Mouse (Mus musculus) embryonic facial prominence, embryonic 12.5 days (tissue): ENCODE results near the gene Abcc8. TPM values are rescaled to one million over a fixed set of nuclear protein-coding genes. Genes with fewer than 3 reads are reported as not detected.

Experiments used
- ATAC-seq: fragments of 200-750 bp; cut with Nextera tagmentation; 2 replicates; pipeline ENCODE4 v1.8.0; 2017; ENCODE audit not compliant: insufficient number of reproducible peaks, insufficient read depth, low FRiP score, low TSS enrichment
- H3K27ac ChIP-seq: fragments of 300-500 bp; sonication (generic); 2 replicates; pipeline ENCODE4 v1.5.1; 2016; ENCODE audit warnings: mild to moderate bottlenecking
- H3K27me3 ChIP-seq: fragments of 300-500 bp; sonication (generic); 2 replicates; pipeline ENCODE4 v1.6.1; 2016; ENCODE audit warnings: mild to moderate bottlenecking, moderate library complexity
- H3K36me3 ChIP-seq: fragments of 300-500 bp; sonication (generic); 2 replicates; pipeline ENCODE4 v1.6.1; 2016; ENCODE audit warnings: mild to moderate bottlenecking
- H3K4me1 ChIP-seq: fragments of 300-500 bp; sonication (generic); 2 replicates; pipeline ENCODE4 v1.6.1; 2016
- H3K4me2 ChIP-seq: fragments of 300-500 bp; sonication (generic); replicated peaks from 2 replicates; pipeline ENCODE4 v1.6.1; 2016; ENCODE audit warnings: mild to moderate bottlenecking, moderate library complexity
- H3K4me3 ChIP-seq: fragments of 300-500 bp; sonication (generic); 2 replicates; pipeline ENCODE4 v1.5.1; 2016; ENCODE audit warnings: mild to moderate bottlenecking
- H3K9ac ChIP-seq: fragments of 300-500 bp; sonication (generic); 2 replicates; pipeline ENCODE4 v1.6.1; 2016; ENCODE audit warnings: mild to moderate bottlenecking, moderate library complexity
- H3K9me3 ChIP-seq: fragments of 300-500 bp; sonication (generic); 2 replicates; pipeline ENCODE4 v1.6.1; 2016; ENCODE audit warnings: mild to moderate bottlenecking, moderate library complexity
- WGBS: fragments of 180-500 bp; shearing (Covaris S2); methylation state at CpG from one replicate; pipeline ENCODE4 v1.1.7; 2016; 5-methylcytosine and 5-hydroxymethylcytosine counted together
- polyA plus RNA-seq: library from polyadenylated mRNA; unstranded; fragments of >200 nt; fragmentation: Nextera tagmentation; extraction: Ambion mirVana; gene quantifications from 2 replicates; pipeline ENCODE4 v1.2.1, GENCODE M21; 2016

Abcc8 gene
- polyA plus RNA-seq, 1 experiment from 2014 or later, result 0.93 TPM

DNA sequence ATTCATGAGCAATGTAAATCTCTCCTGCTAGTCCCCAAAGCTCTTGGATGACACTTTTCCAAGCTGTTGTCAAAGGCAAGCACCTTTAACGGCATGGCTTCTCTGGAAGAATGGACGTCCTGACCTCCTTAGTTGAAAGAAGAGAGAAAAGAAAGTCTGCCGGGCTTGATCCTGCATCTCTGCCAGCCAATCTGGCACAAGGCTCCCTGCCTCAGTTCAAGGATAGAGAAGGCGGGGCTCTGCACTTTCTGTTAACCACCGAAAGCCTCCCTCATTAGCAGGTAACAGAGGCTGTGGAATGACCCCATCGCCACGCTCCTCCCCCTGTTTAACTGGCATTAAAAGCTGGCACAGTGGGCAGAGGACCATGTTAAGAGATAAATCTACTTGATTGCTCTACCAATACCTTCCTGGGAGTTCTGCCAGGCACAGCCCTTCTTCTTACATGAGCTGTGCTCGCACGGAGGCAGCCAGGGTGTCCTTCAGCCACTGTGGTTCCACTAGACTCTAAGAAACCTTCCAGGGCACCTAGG, 26.9 kb downstream of the Abcc8 start:
- Histone ChIP-seq H3K4me2 (no peak overlapping the region), H3K9me3 (no peaks in the 10 kb centered on the region), H3K36me3 (no peaks in the 10 kb centered on the region), H3K27me3 (no peaks in the 10 kb centered on the region), H3K9ac (no peak overlapping the region), H3K4me3 (no peak overlapping the region), H3K4me1 (no peaks in the 10 kb centered on the region), H3K27ac (no peak overlapping the region)
- WGBS, result 70% methylated on average over 9 of the region's 9 CpGs
- no peak for ATAC-seq

DNA sequence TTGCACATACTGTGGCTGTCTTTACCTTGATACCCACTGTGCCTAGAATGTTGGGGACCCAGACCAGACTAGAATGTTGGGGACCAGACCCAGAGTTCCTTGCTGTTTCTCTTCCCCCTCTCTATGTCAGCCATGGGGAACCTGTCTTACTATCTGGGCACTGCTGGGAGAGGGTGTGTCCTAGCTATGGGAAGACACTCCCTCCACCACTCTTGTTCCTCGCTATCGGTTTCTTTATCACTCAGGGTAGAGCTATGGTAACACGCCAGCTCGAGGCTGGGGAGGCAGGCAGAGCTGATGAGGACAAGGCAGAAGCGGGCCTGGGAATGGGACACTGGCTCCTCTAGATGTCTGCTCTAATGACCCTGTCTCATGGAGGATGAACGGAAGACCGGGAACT, 32.4 kb downstream of the Abcc8 start:
- no peak overlapping the region for H3K4me3 ChIP-seq
- no peaks in the 10 kb centered on the region for H3K27me3 ChIP-seq
- WGBS, result 88% methylated on average over 7 of the region's 7 CpGs
- no peaks in the 10 kb centered on the region for H3K36me3 ChIP-seq
- no peaks in the 10 kb centered on the region for H3K4me1 ChIP-seq
- ATAC-seq, result no peak; the same call in 1 of the 2 replicates
- H3K9ac ChIP-seq, result no peak overlapping the region
- no peak overlapping the region for H3K27ac ChIP-seq
- H3K9me3 ChIP-seq, result no peaks in the 10 kb centered on the region
- H3K4me2 ChIP-seq, result no peak overlapping the region

DNA sequence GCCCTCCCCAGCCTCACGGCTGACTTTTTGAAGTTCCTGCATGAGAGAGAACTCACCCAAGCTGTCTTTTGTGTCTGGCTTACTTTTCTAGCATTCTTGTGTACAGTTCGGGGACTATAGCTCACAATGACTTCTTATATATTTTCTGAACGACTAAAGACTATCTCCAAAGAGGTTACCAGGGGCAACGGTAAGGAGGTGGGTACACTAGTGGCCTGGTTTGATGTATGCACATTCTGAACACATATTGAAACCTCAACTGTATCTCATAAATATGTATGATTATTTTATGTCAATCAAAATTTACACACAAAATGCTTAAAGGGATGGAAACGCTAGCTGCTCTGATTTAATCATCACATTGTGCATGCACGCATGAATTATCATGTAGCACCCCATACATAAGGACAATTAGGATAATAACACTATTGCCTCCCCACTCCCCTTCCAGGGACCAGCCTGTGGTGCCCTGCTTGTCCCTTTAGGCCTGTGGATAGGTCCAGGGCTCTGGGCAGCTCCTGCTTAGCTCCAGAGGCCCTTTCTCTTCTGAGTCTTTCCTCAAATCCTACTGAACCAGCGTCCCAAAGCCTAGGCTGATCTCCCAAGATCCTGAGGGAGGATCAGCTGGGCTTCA, 33.0 kb downstream of the Abcc8 start:
- Histone ChIP-seq H3K4me3 (no peak overlapping the region), H3K36me3 (no peaks in the 10 kb centered on the region), H3K9ac (no peak overlapping the region), H3K27me3 (no peaks in the 10 kb centered on the region), H3K4me2 (no peak overlapping the region), H3K4me1 (no peaks in the 10 kb centered on the region), H3K27ac (no peak overlapping the region), H3K9me3 (no peaks in the 10 kb centered on the region)
- 83% methylated on average over 7 of the region's 7 CpGs for WGBS
- no peak for ATAC-seq

DNA sequence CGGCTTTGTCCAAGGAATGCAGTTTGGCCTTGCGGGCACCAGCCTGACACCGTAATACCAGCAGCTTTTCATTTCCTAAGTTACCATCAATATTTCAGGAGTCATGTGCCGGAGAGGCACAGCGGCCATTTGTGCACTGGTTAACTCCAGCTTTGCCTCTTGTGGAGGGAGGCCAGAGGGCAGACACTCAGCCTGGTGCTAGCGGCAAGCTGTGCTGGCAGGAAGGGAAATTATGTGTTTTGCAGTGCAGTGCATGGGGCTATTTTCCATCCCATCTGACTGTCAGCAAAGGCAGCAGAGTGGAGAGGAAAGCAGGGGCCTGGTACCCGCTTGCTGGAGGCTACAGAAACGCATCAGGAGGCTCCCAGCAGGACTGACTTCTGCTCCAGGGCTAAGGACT, 35.8 kb downstream of the Abcc8 start:
- H3K4me1 ChIP-seq, result no peaks in the 10 kb centered on the region
- H3K9me3 ChIP-seq, result no peaks in the 10 kb centered on the region
- no peak overlapping the region for H3K27ac ChIP-seq
- ATAC-seq, result no peak
- WGBS, result 83% methylated on average over 8 of the region's 8 CpGs
- no peak overlapping the region for H3K9ac ChIP-seq
- no peak overlapping the region for H3K4me2 ChIP-seq
- no peak overlapping the region for H3K4me3 ChIP-seq
- H3K36me3 ChIP-seq, result no peaks in the 10 kb centered on the region
- H3K27me3 ChIP-seq, result no peaks in the 10 kb centered on the region

DNA sequence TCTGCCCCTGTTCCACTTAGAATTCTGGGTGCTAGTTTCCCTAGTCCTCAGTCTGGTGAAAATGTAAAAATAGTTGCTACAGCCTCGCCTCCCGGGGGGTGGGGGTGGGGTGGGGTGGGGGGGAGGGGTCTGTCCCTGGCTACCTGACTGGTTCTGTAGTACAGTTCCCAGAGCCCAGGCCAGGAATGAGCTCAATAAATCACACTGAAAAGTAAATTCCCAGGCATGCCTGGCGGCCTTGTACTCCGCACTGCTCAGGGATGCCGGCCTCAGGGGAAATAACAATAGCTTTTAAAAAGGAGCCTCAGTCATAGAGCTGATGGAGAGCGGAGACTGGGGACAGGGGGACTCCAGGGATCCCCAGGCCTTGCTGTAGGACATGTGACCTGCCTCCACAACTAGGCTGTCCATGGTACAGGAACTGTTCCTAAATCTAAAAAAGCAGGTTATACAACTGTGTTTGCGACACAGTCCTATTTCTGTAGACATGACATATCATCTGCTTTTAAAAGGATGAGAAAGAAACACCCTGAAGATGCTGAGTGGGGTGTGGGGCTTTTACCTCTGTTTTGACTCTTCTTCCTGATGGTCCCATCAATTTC, 41.4 kb downstream of the Abcc8 start:
- no peak overlapping the region for H3K9ac ChIP-seq
- ATAC-seq, result no peak
- no peaks in the 10 kb centered on the region for H3K9me3 ChIP-seq
- no peak overlapping the region for H3K27ac ChIP-seq
- H3K27me3 ChIP-seq, result no peaks in the 10 kb centered on the region
- H3K36me3 ChIP-seq, result no peaks in the 10 kb centered on the region
- WGBS, result 46% methylated on average over 7 of the region's 7 CpGs
- H3K4me2 ChIP-seq, result no peak overlapping the region
- H3K4me1 ChIP-seq, result peaks cover 11% of the 10 kb centered on the region
- no peak overlapping the region for H3K4me3 ChIP-seq

DNA sequence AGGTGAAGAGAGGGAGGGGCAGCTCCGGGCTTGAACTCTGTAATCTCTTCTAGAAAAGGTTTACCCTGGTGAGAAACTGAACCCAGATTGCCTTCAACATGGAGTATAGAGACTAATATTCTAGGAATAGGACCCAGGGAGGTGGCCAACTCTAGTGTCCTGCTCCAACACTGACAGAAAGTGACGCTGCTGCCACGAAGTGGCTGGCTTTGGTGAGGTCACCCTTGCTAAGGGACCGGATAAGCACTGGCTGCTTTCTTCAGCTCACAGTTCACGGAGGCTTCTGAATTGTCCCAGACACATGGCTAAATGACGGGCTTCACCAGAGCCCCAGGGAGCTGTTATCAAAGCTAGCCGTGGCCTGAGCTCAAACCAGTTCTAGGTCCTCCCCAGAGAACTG, 46.0 kb downstream of the Abcc8 start:
- Histone ChIP-seq H3K27ac (no peak overlapping the region), H3K27me3 (no peaks in the 10 kb centered on the region; the same call in 1 of the 2 replicates), H3K36me3 (no peaks in the 10 kb centered on the region), H3K4me2 (0 out of 2 replicates have a peak overlapping the region, but pooled peaks have one; percentile 28), H3K9me3 (no peaks in the 10 kb centered on the region), H3K4me1 (peaks cover 20% of the 10 kb centered on the region), H3K4me3 (no peak overlapping the region), H3K9ac (no peak overlapping the region)
- no peak for ATAC-seq
- 29% methylated on average over 7 of the region's 7 CpGs for WGBS

DNA sequence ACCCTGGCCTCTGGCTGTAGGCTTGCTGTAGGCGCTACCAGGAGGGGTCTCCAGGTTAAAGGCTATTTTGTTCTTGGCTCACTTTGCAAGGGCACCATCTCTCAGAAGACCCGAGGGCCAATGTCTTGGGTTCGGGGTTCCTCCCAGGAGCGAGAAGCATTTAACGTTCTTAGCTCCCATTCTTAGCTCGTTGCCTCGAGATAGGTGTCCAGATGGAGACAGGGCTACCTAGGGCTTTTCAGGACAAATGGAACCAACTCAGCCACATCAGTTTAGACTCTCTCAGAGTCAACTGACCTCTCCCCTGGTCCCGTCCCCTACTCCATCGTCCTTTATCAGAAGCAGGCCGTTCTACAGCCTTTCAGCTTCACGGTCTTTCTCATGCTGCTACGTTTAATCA, 47.6 kb downstream of the Abcc8 start:
- WGBS, result 87% methylated on average over 12 of the region's 12 CpGs
- H3K27me3 ChIP-seq, result no peaks in the 10 kb centered on the region; the same call in 1 of the 2 replicates
- no peak for ATAC-seq
- no peak overlapping the region for H3K27ac ChIP-seq
- no peaks in the 10 kb centered on the region for H3K36me3 ChIP-seq
- no peak overlapping the region for H3K4me3 ChIP-seq
- no peak overlapping the region for H3K9ac ChIP-seq
- no peaks in the 10 kb centered on the region for H3K9me3 ChIP-seq
- H3K4me2 ChIP-seq, result no peak overlapping the region
- peaks cover 20% of the 10 kb centered on the region for H3K4me1 ChIP-seq

DNA sequence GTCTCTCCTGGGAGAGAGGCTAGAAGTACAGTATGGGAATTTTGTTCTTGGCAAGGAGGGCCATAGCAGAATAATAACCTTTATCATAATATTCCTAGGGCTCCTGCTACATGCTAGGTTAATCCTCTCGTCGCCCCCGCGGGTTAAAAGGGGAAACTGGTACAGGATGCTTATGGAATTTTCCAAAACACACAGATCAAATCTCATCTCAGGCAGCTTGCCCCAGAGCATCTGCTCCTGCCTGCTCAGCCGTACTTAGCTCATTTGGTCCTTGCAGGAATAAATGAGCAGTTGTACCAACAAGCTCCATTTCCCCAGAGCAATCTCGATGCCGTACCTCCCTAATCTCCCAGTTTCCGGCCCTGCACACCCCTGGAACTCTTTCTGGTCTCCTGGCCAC, 48.0 kb downstream of the Abcc8 start:
- H3K27ac ChIP-seq, result no peak overlapping the region
- H3K4me2 ChIP-seq, result no peak overlapping the region
- H3K4me1 ChIP-seq, result peaks cover 20% of the 10 kb centered on the region
- no peaks in the 10 kb centered on the region for H3K36me3 ChIP-seq
- 45% methylated on average over 8 of the region's 8 CpGs for WGBS
- H3K9me3 ChIP-seq, result no peaks in the 10 kb centered on the region
- no peak overlapping the region for H3K9ac ChIP-seq
- no peak overlapping the region for H3K4me3 ChIP-seq
- ATAC-seq, result no peak
- H3K27me3 ChIP-seq, result no peaks in the 10 kb centered on the region; the same call in 1 of the 2 replicates

DNA sequence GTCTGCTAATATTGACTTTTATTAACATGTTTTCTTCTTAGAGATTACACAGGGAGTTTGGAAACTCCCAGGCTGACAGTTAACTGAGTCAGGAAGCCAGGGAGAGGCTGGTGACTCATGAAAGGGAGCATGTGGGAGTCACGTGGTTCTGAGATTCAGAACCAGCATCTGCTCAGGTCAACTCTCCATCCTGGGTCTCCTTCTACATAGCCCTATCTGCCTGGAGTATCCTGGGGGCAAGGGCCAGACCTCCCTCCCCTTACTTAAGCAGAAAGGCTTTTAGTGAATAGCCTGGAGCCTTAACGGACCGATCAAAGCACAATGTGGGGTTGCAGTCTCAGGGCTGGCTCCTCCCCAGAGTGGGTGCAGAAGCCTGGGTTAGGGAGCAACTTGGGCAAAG, 48.6 kb downstream of the Abcc8 start:
- ATAC-seq, result no peak
- 18% methylated on average over 3 of the region's 3 CpGs for WGBS
- Histone ChIP-seq H3K9ac (no peak overlapping the region), H3K36me3 (no peaks in the 10 kb centered on the region), H3K4me3 (no peak overlapping the region), H3K27me3 (no peaks in the 10 kb centered on the region; the same call in 1 of the 2 replicates), H3K27ac (no peak overlapping the region), H3K4me2 (no peak overlapping the region), H3K9me3 (no peaks in the 10 kb centered on the region), H3K4me1 (peaks cover 20% of the 10 kb centered on the region)

DNA sequence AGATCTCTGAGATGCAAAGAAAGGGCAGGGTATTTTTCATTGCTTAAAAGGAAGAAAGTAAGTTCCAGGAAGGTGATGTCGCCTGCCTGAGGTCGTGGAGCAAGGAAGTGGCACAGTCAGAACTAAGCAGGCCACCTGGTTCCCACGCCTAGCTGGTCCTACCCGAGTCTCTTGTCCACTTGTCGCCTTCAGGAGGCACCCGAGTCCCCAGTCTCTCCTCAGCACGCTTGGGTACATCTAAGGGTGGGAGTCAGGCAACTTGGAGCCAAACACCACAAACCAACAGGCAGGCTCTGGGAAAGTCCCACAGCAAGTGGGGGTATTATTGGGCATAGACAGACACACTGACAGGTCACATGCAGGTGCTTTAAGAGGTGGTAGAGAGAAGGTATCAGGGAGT, 49.1 kb downstream of the Abcc8 start:
- H3K9me3 ChIP-seq, result no peaks in the 10 kb centered on the region
- H3K27me3 ChIP-seq, result no peaks in the 10 kb centered on the region; the same call in 1 of the 2 replicates
- no peak overlapping the region for H3K4me3 ChIP-seq
- H3K9ac ChIP-seq, result no peak overlapping the region
- no peak for ATAC-seq
- H3K4me2 ChIP-seq, result no peak overlapping the region
- no peaks in the 10 kb centered on the region for H3K36me3 ChIP-seq
- whole genome bisulfite sequencing, result 72% methylated on average over 7 of the region's 7 CpGs
- H3K27ac ChIP-seq, result no peak overlapping the region
- peaks cover 20% of the 10 kb centered on the region for H3K4me1 ChIP-seq

DNA sequence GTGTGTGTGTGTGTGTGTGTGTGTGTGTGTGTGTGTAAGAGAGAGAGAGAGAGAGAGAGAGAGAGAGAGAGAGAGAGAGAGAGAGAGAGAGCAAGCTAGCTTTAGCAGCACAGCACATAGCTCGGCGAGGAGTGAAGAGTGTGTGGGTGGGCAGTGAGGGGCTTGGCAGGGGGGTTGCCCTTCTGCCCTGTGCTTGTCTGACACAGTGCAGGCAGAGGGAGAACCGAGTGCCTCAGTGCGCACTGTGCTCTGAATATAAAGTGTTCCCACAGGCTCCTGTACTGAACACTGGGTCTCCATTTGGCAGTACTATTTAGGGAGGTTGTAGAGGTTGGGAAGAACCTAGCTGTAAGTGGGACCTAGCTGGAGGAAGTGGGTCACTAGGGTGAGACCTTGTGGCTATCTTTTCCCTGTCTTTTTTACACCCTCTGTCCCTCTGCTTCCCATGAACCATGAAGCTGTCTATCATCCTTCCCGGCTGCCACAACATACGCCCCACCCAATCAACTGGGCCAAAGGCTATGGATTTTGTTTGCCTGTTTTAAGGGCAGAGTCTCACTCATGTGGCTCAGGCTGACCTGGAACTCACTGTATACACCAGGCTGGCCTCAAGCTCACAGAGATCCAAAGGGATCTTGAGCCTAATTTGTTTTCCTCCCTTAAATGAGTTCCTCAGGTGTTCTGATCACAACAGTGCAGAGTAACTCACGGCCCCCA, 50.2 kb downstream of the Abcc8 start:
- Histone ChIP-seq H3K4me1 (peaks cover 18% of the 10 kb centered on the region), H3K27ac (no peak overlapping the region), H3K9me3 (no peaks in the 10 kb centered on the region), H3K9ac (no peak overlapping the region), H3K4me2 (no peak overlapping the region), H3K36me3 (no peaks in the 10 kb centered on the region), H3K4me3 (no peak overlapping the region), H3K27me3 (no peaks in the 10 kb centered on the region; the same call in 1 of the 2 replicates)
- no peak for ATAC-seq
- 47% methylated on average over 7 of the region's 7 CpGs for WGBS

DNA sequence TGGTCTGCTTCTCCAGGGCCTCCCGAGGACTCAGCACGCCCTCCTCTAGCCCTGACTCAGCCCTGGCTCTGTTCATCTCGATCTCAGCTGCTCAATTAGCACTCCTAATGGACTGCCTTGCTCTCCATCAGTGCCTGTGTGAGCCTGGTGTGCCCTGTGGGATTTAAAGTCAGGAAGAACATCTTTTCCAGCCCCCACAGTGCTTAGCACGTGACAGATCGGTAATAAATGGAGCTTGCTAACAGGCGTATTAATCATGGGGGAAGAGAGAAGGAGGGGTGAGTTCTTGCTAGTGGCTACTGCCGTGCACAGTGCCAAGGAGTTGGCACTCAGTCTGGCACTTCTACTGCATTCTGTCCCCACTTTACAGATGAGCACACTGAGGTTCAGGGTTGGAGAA, 51.6 kb downstream of the Abcc8 start:
- Histone ChIP-seq H3K9ac (no peak overlapping the region), H3K27ac (no peak overlapping the region), H3K4me1 (peaks cover 9% of the 10 kb centered on the region; the same call in 1 of the 2 replicates), H3K27me3 (no peaks in the 10 kb centered on the region; the same call in 1 of the 2 replicates), H3K4me3 (no peak overlapping the region), H3K4me2 (no peak overlapping the region), H3K9me3 (no peaks in the 10 kb centered on the region), H3K36me3 (no peaks in the 10 kb centered on the region)
- ATAC-seq, result no peak
- 56% methylated on average over 7 of the region's 7 CpGs for WGBS
